Mouse (Mus musculus): ENCODE data around the gene Opa3.

Gene Opa3

GRCm38 (mm10) chr7:19227883-19228792 is at the start of gene Opa3:
TSS of gene Opa3 (plus strand) at chr7:19228334.
- DNase-seq (ENCODE audit: low read depth, low spot score), result peak; percentile 100

GRCm38 (mm10) chr7:19178443-19179092 is 49.6 kb upstream of the Opa3 start:
- DNase-seq (ENCODE audit: low read depth, low spot score), result peak; percentile 89

- peak; percentile 89 for DNase-seq (ENCODE audit: low read depth, low spot score)
Measured at GRCm38 (mm10) chr7:19179173-19179572, 49.0 kb upstream of the Opa3 start.

GRCm38 (mm10) chr7:19179936-19180335 is 48.2 kb upstream of the Opa3 start:
- peak; percentile 64 for DNase-seq (ENCODE audit: low read depth, low spot score)

- peak; percentile 84 for DNase-seq (ENCODE audit: low read depth, low spot score)
Measured at GRCm38 (mm10) chr7:19180862-19181429, 47.2 kb upstream of the Opa3 start.

GRCm38 (mm10) chr7:19184250-19184649 is 43.9 kb upstream of the Opa3 start:
- no peak for DNase-seq (ENCODE audit: low read depth, low spot score)

- no peak for DNase-seq (ENCODE audit: low read depth, low spot score)
Measured at GRCm38 (mm10) chr7:19184758-19185157, 43.4 kb upstream of the Opa3 start.

GRCm38 (mm10) chr7:19194676-19195075 is 33.5 kb upstream of the Opa3 start:
- DNase-seq (ENCODE audit: low read depth, low spot score), result peak; percentile 79

GRCm38 (mm10) chr7:19196676-19197075 is 31.5 kb upstream of the Opa3 start:
- DNase-seq (ENCODE audit: low read depth, low spot score), result peak; percentile 86

- peak; percentile 88 for DNase-seq (ENCODE audit: low read depth, low spot score)
Measured at GRCm38 (mm10) chr7:19197985-19198384, 30.1 kb upstream of the Opa3 start.

- DNase-seq (ENCODE audit: low read depth, low spot score), result no peak
Measured at GRCm38 (mm10) chr7:19201660-19202059, 26.5 kb upstream of the Opa3 start.

- DNase-seq (ENCODE audit: low read depth, low spot score), result peak; percentile 94
Measured at GRCm38 (mm10) chr7:19202065-19202850, 25.9 kb upstream of the Opa3 start.

GRCm38 (mm10) chr7:19208201-19208910 is 19.8 kb upstream of the Opa3 start:
- DNase-seq (ENCODE audit: low read depth, low spot score), result peak; percentile 59

- peak; percentile 77 for DNase-seq (ENCODE audit: low read depth, low spot score)
Measured at GRCm38 (mm10) chr7:19208944-19209472, 19.1 kb upstream of the Opa3 start.

- DNase-seq (ENCODE audit: low read depth, low spot score), result peak; percentile 80
Measured at GRCm38 (mm10) chr7:19209494-19209893, 18.6 kb upstream of the Opa3 start.

- peak; percentile 88 for DNase-seq (ENCODE audit: low read depth, low spot score)
Measured at GRCm38 (mm10) chr7:19210010-19210409, 18.1 kb upstream of the Opa3 start.

- DNase-seq (ENCODE audit: low read depth, low spot score), result peak; percentile 65
Measured at GRCm38 (mm10) chr7:19211041-19211675, 17.0 kb upstream of the Opa3 start.

GRCm38 (mm10) chr7:19211996-19212755 is 16.0 kb upstream of the Opa3 start, which contains the start of gene Gpr4:
TSS of gene Gpr4 (plus strand) at chr7:19212538.
- DNase-seq (ENCODE audit: low read depth, low spot score), result peak; percentile 79

- peak; percentile 48 for DNase-seq (ENCODE audit: low read depth, low spot score)
Measured at GRCm38 (mm10) chr7:19213385-19213784, 14.7 kb upstream of the Opa3 start.
